Mouse (Mus musculus) forebrain, embryonic 14.5 days (tissue): ENCODE measurements around the gene Olfr846. TPM values are rescaled to one million over a fixed set of nuclear protein-coding genes. Genes with fewer than 3 reads are reported as not detected.

Experiments used
- ATAC-seq: fragments of 200-750 bp; cut with Nextera tagmentation; 2 replicates; pipeline ENCODE4 v1.8.0; 2017; ENCODE audit warnings: mild to moderate bottlenecking, moderate library complexity
- DNase-seq: peaks from one replicate; pipeline ENCODE4 v3.0.0-alpha.2; 2015; ENCODE audit warnings: low spot score
- H3K27ac ChIP-seq: fragments of 300-500 bp; sonication (generic); 2 replicates; pipeline ENCODE4 v1.5.1; 2014; ENCODE audit warnings: low read depth, mild to moderate bottlenecking, control low read depth, low read length, moderate library complexity
- H3K27me3 ChIP-seq: fragments of 300-500 bp; sonication (generic); replicated peaks from 2 replicates; pipeline ENCODE4 v1.6.1; 2014; ENCODE audit warnings: low read length, control low read depth, mixed read lengths; ENCODE audit not compliant: control insufficient read depth, insufficient read depth
- H3K36me3 ChIP-seq: fragments of 300-500 bp; sonication (generic); 2 replicates; pipeline ENCODE4 v1.6.1; 2014; ENCODE audit warnings: low read length, control low read depth; ENCODE audit not compliant: control insufficient read depth, insufficient read depth
- H3K4me1 ChIP-seq: fragments of 300-500 bp; sonication (generic); 2 replicates; pipeline ENCODE4 v1.6.1; 2014; ENCODE audit warnings: antibody characterized with exemption, low read length, control low read depth; ENCODE audit not compliant: control insufficient read depth, insufficient read depth
- H3K4me2 ChIP-seq: fragments of 300-500 bp; sonication (generic); 2 replicates; pipeline ENCODE4 v1.6.1; 2014; ENCODE audit warnings: mild to moderate bottlenecking, control low read depth, low read length
- H3K4me3 ChIP-seq: fragments of 300-500 bp; sonication (generic); 2 replicates; pipeline ENCODE4 v1.5.1; 2014; ENCODE audit warnings: low read depth, low read length, control low read depth
- H3K9ac ChIP-seq: fragments of 300-500 bp; sonication (generic); 2 replicates; pipeline ENCODE4 v1.6.1; 2014; ENCODE audit warnings: mild to moderate bottlenecking, low read length, control low read depth, moderate library complexity
- H3K9me3 ChIP-seq: fragments of 300-500 bp; sonication (generic); replicated peaks from 2 replicates; pipeline ENCODE4 v1.6.1; 2016; ENCODE audit warnings: low read length, control low read depth, mixed read lengths; ENCODE audit not compliant: control insufficient read depth
- WGBS: fragments of 180-500 bp; shearing (Covaris S2); extraction: QIAGEN DNeasy Blood & Tissue Kit; methylation state at CpG from one replicate; pipeline ENCODE4 v1.1.7; 2014; 5-methylcytosine and 5-hydroxymethylcytosine counted together
- polyA plus RNA-seq: library from polyadenylated mRNA; unstranded; fragments of >200 nt; fragmentation: Nextera tagmentation; extraction: Ambion mirVana; gene quantifications from 2 replicates; pipeline ENCODE4 v1.2.1, GENCODE M21; 2014

Gene Olfr846
- polyA plus RNA-seq: not detected in 2 replicates

- no peaks in the 10 kb centered on the region; the same call in 1 of the 2 replicates for H3K9me3 ChIP-seq
- DNase-seq (no peak), ATAC-seq (no peak)
- no peak within 1 kb of the TSS for H3K4me3 ChIP-seq
- 45% methylated on average over 1 of the region's 1 CpGs for WGBS
- H3K27ac ChIP-seq: no peak within 1 kb of the TSS
- H3K36me3 ChIP-seq: no peaks in the 10 kb centered on the region
- H3K9ac ChIP-seq: no peak within 1 kb of the TSS
- no peaks in the 10 kb centered on the region for H3K27me3 ChIP-seq
- H3K4me1 ChIP-seq: no peaks in the 10 kb centered on the region
- H3K4me2 ChIP-seq: no peak within 1 kb of the TSS
Observed at GRCm38 (mm10) chr9:19363905-19364304, at the start of gene Olfr846. Olfr846 (minus strand) TSS chr9:19364005.

DNA sequence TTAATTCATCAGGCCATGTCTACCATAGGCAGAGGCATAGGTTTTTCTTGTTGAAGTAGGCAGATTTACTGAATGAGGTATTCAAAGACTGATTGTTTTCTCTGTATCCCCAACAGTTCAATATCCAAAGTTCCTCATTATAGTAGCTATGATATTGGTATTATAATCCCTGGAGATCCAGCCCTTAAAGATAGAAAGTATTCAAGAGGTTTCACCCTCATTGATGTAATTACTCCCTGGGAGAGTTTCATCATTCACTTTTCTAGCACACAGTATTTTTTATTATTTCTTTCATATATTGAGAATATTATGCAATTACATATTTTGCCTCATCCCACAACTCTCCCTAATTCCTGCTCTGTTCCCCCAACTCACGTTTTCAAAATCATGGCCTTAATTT, 14.8 kb upstream of the Olfr846 start, which contains the start of gene Olfr847:
Gene Olfr847 (minus strand): TSS at position 101 of the 400 bp plus-strand sequence.
- Histone ChIP-seq H3K9ac (no peak within 1 kb of the TSS), H3K36me3 (no peaks in the 10 kb centered on the region), H3K27me3 (no peaks in the 10 kb centered on the region), H3K4me1 (no peaks in the 10 kb centered on the region), H3K27ac (no peak within 1 kb of the TSS), H3K9me3 (no peaks in the 10 kb centered on the region), H3K4me3 (no peak within 1 kb of the TSS), H3K4me2 (no peak within 1 kb of the TSS)
- ATAC-seq (no peak), DNase-seq (no peak)
- 53% methylated on average over 1 of the region's 1 CpGs for WGBS

DNA sequence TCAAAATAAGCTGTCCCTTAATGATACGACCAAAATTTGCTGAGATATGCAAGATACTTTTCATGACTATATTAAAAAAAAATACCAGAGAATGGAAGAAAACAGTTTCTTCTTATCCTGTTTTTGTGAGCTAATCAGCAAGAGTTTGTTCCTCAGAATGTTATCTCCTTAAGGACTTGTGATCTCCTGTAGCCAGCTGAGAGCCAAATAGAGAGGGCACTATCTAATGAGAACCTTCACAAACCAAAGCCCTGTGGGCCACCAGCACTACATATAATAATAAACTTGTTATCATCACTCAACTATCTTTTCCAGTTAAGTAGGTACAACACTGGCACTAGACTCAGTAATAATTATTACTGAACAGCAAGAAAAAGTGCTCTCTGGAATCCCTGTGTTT, 27.6 kb downstream of the Olfr846 start, which contains the start of gene Olfr845:
Gene Olfr845 (plus strand): TSS at position 301 of the 400 bp plus-strand sequence.
- WGBS: 84% methylated on average over 1 of the region's 1 CpGs
- no peaks in the 10 kb centered on the region for H3K27me3 ChIP-seq
- H3K4me3 ChIP-seq: no peak within 1 kb of the TSS
- H3K27ac ChIP-seq: no peak within 1 kb of the TSS
- DNase-seq (no peak), ATAC-seq (no peak)
- no peak within 1 kb of the TSS for H3K4me2 ChIP-seq
- no peaks in the 10 kb centered on the region for H3K4me1 ChIP-seq
- H3K36me3 ChIP-seq: no peaks in the 10 kb centered on the region
- peaks cover 4% of the 10 kb centered on the region; the same call in 1 of the 2 replicates for H3K9me3 ChIP-seq
- H3K9ac ChIP-seq: no peak within 1 kb of the TSS

DNA sequence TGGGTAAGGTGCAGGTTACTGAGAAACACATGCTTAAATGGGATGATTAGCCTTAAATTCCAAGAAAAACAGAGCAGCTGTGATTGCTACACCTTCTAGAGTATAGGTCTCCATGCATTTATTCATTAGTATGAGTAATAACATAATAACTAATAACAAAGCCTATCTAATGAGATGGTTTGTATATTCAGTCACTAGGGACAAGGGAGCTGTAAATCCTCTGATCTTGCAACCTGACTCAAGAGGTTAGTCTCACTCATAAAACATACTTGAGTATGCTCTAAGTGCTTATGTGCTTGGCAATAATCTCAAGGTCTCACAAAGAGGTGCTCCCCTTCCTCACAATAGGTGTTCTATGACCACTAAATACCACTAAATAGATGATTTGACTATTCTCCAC, 47.8 kb downstream of the Olfr846 start, which contains the start of gene Olfr844:
Gene Olfr844 (plus strand): TSS at position 301 of the 400 bp plus-strand sequence.
- Histone ChIP-seq H3K4me1 (no peaks in the 10 kb centered on the region), H3K27ac (no peak within 1 kb of the TSS), H3K4me3 (no peak within 1 kb of the TSS), H3K4me2 (no peak within 1 kb of the TSS), H3K36me3 (no peaks in the 10 kb centered on the region), H3K9ac (no peak within 1 kb of the TSS), H3K9me3 (peaks cover 9% of the 10 kb centered on the region; the same call in 1 of the 2 replicates), H3K27me3 (no peaks in the 10 kb centered on the region)
- no peak for ATAC-seq
- DNase-seq: no peak

Other genes starting within 250 kb of the Olfr846 start
- gene Olfr836, start 243.6 kb downstream of the Olfr846 start, polyA plus RNA-seq: not detected in 2 replicates
- not detected in 2 replicates for gene Olfr837, start 227.7 kb downstream of the Olfr846 start, polyA plus RNA-seq
- not detected in 2 replicates for gene Olfr839-ps1, start 186.7 kb downstream of the Olfr846 start, polyA plus RNA-seq
- gene Olfr843, start 112.0 kb downstream of the Olfr846 start, polyA plus RNA-seq: not detected in 2 replicates
- gene Olfr844, start 47.7 kb downstream of the Olfr846 start, polyA plus RNA-seq: not detected in 2 replicates
- gene Olfr845, start 27.5 kb downstream of the Olfr846 start, polyA plus RNA-seq: not detected in 2 replicates
- not detected in 2 replicates for gene Olfr847, start 14.7 kb upstream of the Olfr846 start, polyA plus RNA-seq
- not detected in 2 replicates for gene Olfr849, start 76.3 kb upstream of the Olfr846 start, polyA plus RNA-seq
- gene Olfr850, start 114.2 kb upstream of the Olfr846 start, polyA plus RNA-seq: not detected in 2 replicates
- gene Olfr851, start 129.3 kb upstream of the Olfr846 start, polyA plus RNA-seq: not detected in 2 replicates
- not detected in 2 replicates for gene Olfr853, start 177.1 kb upstream of the Olfr846 start, polyA plus RNA-seq
- gene Olfr854, start 203.4 kb upstream of the Olfr846 start, polyA plus RNA-seq: not detected in 2 replicates
- not detected in 2 replicates for gene Olfr855, start 218.6 kb upstream of the Olfr846 start, polyA plus RNA-seq